Mouse (Mus musculus): ENCODE data around the gene Fam221a. TPM values are rescaled to one million over a fixed set of nuclear protein-coding genes. Genes with fewer than 3 reads are reported as not detected.

Fam221a gene
- polyA plus RNA-seq, 1 experiment from 2014 or later: 5.2 TPM

- Histone ChIP-seq H3K27ac (replicated peaks) (no peak overlapping the region), H3K4me2 (no peak overlapping the region), H3K4me1 (replicated peaks) (no peaks in the 10 kb centered on the region), H3K36me3 (no peaks in the 10 kb centered on the region; the same call in 1 of the 2 replicates), H3K4me3 (no peak overlapping the region), H3K9me3 (no peaks in the 10 kb centered on the region), H3K27me3 (no peaks in the 10 kb centered on the region), H3K9ac (no peak overlapping the region)
- 22% methylated on average over 9 of the region's 9 CpGs for WGBS
- ATAC-seq (ENCODE audit: low FRiP score, low read depth): no peak
Observed at GRCm38 (mm10) chr6:49338566-49338965, 29.0 kb upstream of the Fam221a start.

GRCm38 (mm10) chr6:49339145-49339544 lies 28.4 kb upstream of the Fam221a start:
- Histone ChIP-seq H3K27me3 (no peaks in the 10 kb centered on the region), H3K4me1 (replicated peaks) (no peaks in the 10 kb centered on the region), H3K9ac (no peak overlapping the region), H3K27ac (replicated peaks) (no peak overlapping the region), H3K36me3 (no peaks in the 10 kb centered on the region; the same call in 1 of the 2 replicates), H3K9me3 (no peaks in the 10 kb centered on the region), H3K4me2 (no peak overlapping the region), H3K4me3 (no peak overlapping the region)
- no peak for ATAC-seq (ENCODE audit: low FRiP score, low read depth)
- WGBS: 38% methylated on average over 6 of the region's 6 CpGs

GRCm38 (mm10) chr6:49343737-49344469 lies 23.6 kb upstream of the Fam221a start:
- Histone ChIP-seq H3K4me3 (no peak overlapping the region), H3K9ac (no peak overlapping the region), H3K27ac (replicated peaks) (no peak overlapping the region), H3K27me3 (no peaks in the 10 kb centered on the region), H3K9me3 (no peaks in the 10 kb centered on the region), H3K4me2 (no peak overlapping the region), H3K4me1 (replicated peaks) (no peaks in the 10 kb centered on the region), H3K36me3 (no peaks in the 10 kb centered on the region)
- WGBS: 84% methylated on average over 14 of the region's 14 CpGs
- ATAC-seq (ENCODE audit: low FRiP score, low read depth): no peak

- 91% methylated on average over 7 of the region's 7 CpGs for WGBS
- no peak for ATAC-seq (ENCODE audit: low FRiP score, low read depth)
- Histone ChIP-seq H3K4me3 (no peak overlapping the region), H3K36me3 (no peaks in the 10 kb centered on the region), H3K27me3 (no peaks in the 10 kb centered on the region), H3K4me2 (no peak overlapping the region), H3K9ac (no peak overlapping the region), H3K9me3 (no peaks in the 10 kb centered on the region), H3K4me1 (replicated peaks) (no peaks in the 10 kb centered on the region), H3K27ac (replicated peaks) (no peak overlapping the region)
Observed at GRCm38 (mm10) chr6:49349826-49350225, 17.7 kb upstream of the Fam221a start.

- Histone ChIP-seq H3K27ac (replicated peaks) (no peak overlapping the region), H3K36me3 (no peaks in the 10 kb centered on the region), H3K27me3 (no peaks in the 10 kb centered on the region), H3K4me2 (no peak overlapping the region), H3K4me1 (replicated peaks) (no peaks in the 10 kb centered on the region), H3K4me3 (no peak overlapping the region), H3K9me3 (no peaks in the 10 kb centered on the region), H3K9ac (no peak overlapping the region)
- ATAC-seq (ENCODE audit: low FRiP score, low read depth): no peak
- 91% methylated on average over 3 of the region's 3 CpGs for WGBS
Observed at GRCm38 (mm10) chr6:49354613-49355012, 12.9 kb upstream of the Fam221a start.

DNA sequence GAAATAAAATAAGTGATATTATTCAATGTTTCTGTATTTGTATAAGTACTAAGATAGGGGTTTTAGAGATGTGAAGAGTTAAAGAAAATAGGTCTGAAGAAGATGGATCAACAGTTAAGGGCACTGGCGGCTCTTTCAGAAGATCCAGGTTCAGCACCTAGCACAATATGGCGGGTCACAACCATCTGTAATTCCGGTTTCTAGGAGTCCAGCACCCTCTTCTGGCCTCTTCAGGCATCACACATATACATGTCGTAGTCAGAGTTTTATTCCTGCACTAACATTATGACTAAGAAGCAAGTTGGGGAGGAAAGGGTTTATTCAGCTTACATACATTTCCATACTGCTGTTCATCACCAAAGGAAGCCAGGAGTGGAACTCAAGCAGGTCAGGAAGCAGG lies 12.4 kb upstream of the Fam221a start:
- WGBS: 73% methylated on average over 4 of the region's 4 CpGs
- Histone ChIP-seq H3K4me1 (replicated peaks) (no peaks in the 10 kb centered on the region), H3K9ac (no peak overlapping the region), H3K27ac (replicated peaks) (no peak overlapping the region), H3K9me3 (no peaks in the 10 kb centered on the region), H3K36me3 (no peaks in the 10 kb centered on the region), H3K27me3 (no peaks in the 10 kb centered on the region), H3K4me3 (no peak overlapping the region), H3K4me2 (no peak overlapping the region)
- no peak for ATAC-seq (ENCODE audit: low FRiP score, low read depth)

DNA sequence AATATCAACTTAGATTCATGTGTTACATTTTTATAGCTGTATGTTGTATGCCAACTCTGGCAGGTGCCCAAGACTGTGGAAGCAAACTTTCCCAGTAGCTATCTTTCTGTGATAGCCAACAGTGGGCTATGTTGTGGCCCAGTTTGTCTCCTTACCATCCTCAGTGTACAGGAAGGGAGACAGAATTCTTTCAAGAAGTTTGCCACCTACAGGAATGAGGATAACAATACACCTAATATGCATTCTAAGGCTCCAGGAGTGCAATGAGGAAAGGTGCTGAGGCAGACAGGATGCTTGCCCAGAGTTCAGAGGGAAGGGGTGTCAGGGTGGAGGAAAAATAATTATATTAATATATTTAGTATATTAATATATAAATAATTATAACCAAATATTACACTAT lies 7.1 kb upstream of the Fam221a start:
- H3K27ac ChIP-seq (replicated peaks): no peak overlapping the region
- no peak overlapping the region for H3K4me3 ChIP-seq
- no peaks in the 10 kb centered on the region for H3K9me3 ChIP-seq
- no peaks in the 10 kb centered on the region for H3K36me3 ChIP-seq
- H3K4me2 ChIP-seq: no peak overlapping the region
- H3K9ac ChIP-seq: no peak overlapping the region
- H3K27me3 ChIP-seq: no peaks in the 10 kb centered on the region
- ATAC-seq (ENCODE audit: low FRiP score, low read depth): no peak
- H3K4me1 ChIP-seq (replicated peaks): no peaks in the 10 kb centered on the region

- 31% methylated on average over 3 of the region's 3 CpGs for WGBS
- Histone ChIP-seq H3K4me2 (peak overlapping the region; percentile 95), H3K4me1 (replicated peaks) (peaks cover 16% of the 10 kb centered on the region), H3K9ac (peak overlapping the region; percentile 67), H3K27me3 (no peaks in the 10 kb centered on the region), H3K4me3 (peak overlapping the region; percentile 74), H3K9me3 (no peaks in the 10 kb centered on the region), H3K36me3 (no peaks in the 10 kb centered on the region), H3K27ac (replicated peaks) (no peak overlapping the region)
- ATAC-seq (ENCODE audit: low FRiP score, low read depth): no peak
Observed at GRCm38 (mm10) chr6:49368212-49368611, 673 bp downstream of the Fam221a start.

- Histone ChIP-seq H3K27ac (replicated peaks) (no peak overlapping the region), H3K27me3 (no peaks in the 10 kb centered on the region), H3K4me3 (no peak overlapping the region), H3K9me3 (no peaks in the 10 kb centered on the region), H3K9ac (no peak overlapping the region), H3K36me3 (no peaks in the 10 kb centered on the region), H3K4me2 (no peak overlapping the region), H3K4me1 (replicated peaks) (peaks cover 9% of the 10 kb centered on the region)
- no peak for ATAC-seq (ENCODE audit: low FRiP score, low read depth)
- WGBS: 84% methylated on average over 4 of the region's 4 CpGs
Observed at GRCm38 (mm10) chr6:49372705-49373104, 5.2 kb downstream of the Fam221a start.

GRCm38 (mm10) chr6:49373943-49374342 lies 6.4 kb downstream of the Fam221a start:
- Histone ChIP-seq H3K27ac (replicated peaks) (no peak overlapping the region), H3K36me3 (no peaks in the 10 kb centered on the region), H3K9me3 (no peaks in the 10 kb centered on the region), H3K9ac (no peak overlapping the region), H3K4me2 (no peak overlapping the region), H3K4me1 (replicated peaks) (0 out of 2 replicates have a peak, but pooled peaks cover under 1% of the 10 kb centered on the region), H3K4me3 (no peak overlapping the region), H3K27me3 (no peaks in the 10 kb centered on the region)
- 66% methylated on average over 2 of the region's 2 CpGs for WGBS
- ATAC-seq (ENCODE audit: low FRiP score, low read depth): no peak

- no peaks in the 10 kb centered on the region for H3K27me3 ChIP-seq
- 73% methylated on average over 12 of the region's 12 CpGs for WGBS
- no peak for ATAC-seq (ENCODE audit: low FRiP score, low read depth)
- no peaks in the 10 kb centered on the region for H3K4me1 ChIP-seq (replicated peaks)
- no peaks in the 10 kb centered on the region for H3K36me3 ChIP-seq
- no peak overlapping the region for H3K4me2 ChIP-seq
- H3K9me3 ChIP-seq: no peaks in the 10 kb centered on the region
- no peak overlapping the region for H3K4me3 ChIP-seq
- no peak overlapping the region for H3K9ac ChIP-seq
- no peak overlapping the region for H3K27ac ChIP-seq (replicated peaks)
Observed at GRCm38 (mm10) chr6:49378328-49378727, 10.8 kb downstream of the Fam221a start.

DNA sequence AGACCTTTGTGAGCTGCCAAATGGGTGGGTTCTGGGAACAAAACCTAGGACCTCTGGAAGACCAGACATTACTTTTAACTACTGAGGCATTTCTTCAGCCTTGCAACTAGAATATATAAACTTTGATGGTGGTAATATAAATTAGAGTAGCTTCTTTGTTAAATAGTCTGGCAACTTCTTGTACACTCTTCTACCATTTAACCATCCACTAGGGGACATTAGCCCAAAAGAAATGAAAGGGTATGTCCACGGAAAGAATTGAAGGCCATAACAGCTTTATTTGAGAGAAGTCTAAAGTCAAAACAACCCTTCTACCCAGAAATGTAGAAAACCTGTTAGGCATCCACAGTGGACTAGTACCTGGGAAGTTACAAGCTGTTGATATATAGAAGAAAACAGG lies 26.7 kb downstream of the Fam221a start:
- H3K9me3 ChIP-seq: no peaks in the 10 kb centered on the region

DNA sequence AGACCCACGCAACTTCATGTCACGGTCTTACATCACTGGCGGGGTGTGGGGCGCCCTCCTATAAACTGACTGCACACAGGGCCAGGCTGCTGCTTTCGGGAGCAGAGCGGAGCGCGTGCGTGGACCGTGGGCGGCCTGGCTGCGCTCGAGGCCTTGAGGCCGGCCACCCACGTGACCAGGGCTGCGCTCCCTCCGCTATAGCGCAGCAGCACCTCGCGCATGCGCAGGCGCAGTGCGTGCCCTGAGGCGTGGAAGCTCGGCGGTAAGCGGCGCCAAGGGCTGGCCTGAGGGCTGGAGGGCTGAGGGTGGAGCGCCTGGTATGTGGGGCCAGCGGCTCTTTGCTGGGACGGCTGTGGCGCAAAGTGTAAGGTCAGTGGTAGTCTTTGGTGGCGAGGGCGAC lies 27.8 kb downstream of the Fam221a start, which contains the start of gene Stk31:
Gene Stk31 (plus strand): TSS at position 289 of the 400 bp plus-strand sequence.
- no peaks in the 10 kb centered on the region for H3K4me1 ChIP-seq (replicated peaks)

More for the DNA sequence above, 26.7 kb downstream of the Fam221a start:
- no peak overlapping the region for H3K27ac ChIP-seq (replicated peaks)
- WGBS: 59% methylated on average over 1 of the region's 1 CpGs
- no peak overlapping the region for H3K4me3 ChIP-seq
- H3K4me2 ChIP-seq: no peak overlapping the region
- H3K27me3 ChIP-seq: no peaks in the 10 kb centered on the region
- no peak overlapping the region for H3K9ac ChIP-seq
- H3K36me3 ChIP-seq: no peaks in the 10 kb centered on the region
- ATAC-seq (ENCODE audit: low FRiP score, low read depth): no peak
- H3K4me1 ChIP-seq (replicated peaks): no peaks in the 10 kb centered on the region

More for the DNA sequence above, 27.8 kb downstream of the Fam221a start, which contains the start of gene Stk31:
- no peak within 1 kb of the TSS for H3K27ac ChIP-seq (replicated peaks)
- H3K36me3 ChIP-seq: no peaks in the 10 kb centered on the region
- H3K4me2 ChIP-seq: no peak within 1 kb of the TSS
- no peak within 1 kb of the TSS for H3K9ac ChIP-seq
- 89% methylated on average over 34 of the region's 34 CpGs for WGBS
- H3K4me3 ChIP-seq: no peak within 1 kb of the TSS
- H3K9me3 ChIP-seq: no peaks in the 10 kb centered on the region
- no peaks in the 10 kb centered on the region for H3K27me3 ChIP-seq
- no peak for ATAC-seq (ENCODE audit: low FRiP score, low read depth)

Data from hindbrain, embryonic 15.5 days (tissue).